9 mouse cellular contexts compared by ENCODE assay signal in genomic region chr17:42943272-42943696, GRCm38 (mm10).
DNase-seq lines count a peak whose midpoint lies in the region; ATAC-seq and TF ChIP-seq lines count a peak whose summit lies in the region.
"Had no signal": no experiment of that assay in that cellular context is flagged by ENCODE, and none has a peak within 500 bp of the region (broad histone marks: within the 10 kb centered on the region; RNA-seq: fewer than 3 reads in every experiment).

No protein-coding gene starts in this region.

- H3K9ac ChIP-seq in MEL (ENCODE audit: control insufficient read depth, low read depth, low read length, poor library complexity, severe bottlenecking), result no peak overlapping the region
- no peak overlapping the region for H3K9ac ChIP-seq in forebrain, postnatal 0 days
- no peak overlapping the region for H3K9ac ChIP-seq in neural tube, embryonic 15.5 days (replicated peaks)

- no peaks in the 10 kb centered on the region for H3K27me3 ChIP-seq in MEL (ENCODE audit: control insufficient read depth in 1 of 2, insufficient read depth in 2 of 2, low read length in 2 of 2)
- H3K27me3 ChIP-seq in forebrain, postnatal 0 days (ENCODE audit: insufficient read depth, low read length), result no peaks in the 10 kb centered on the region
- H3K27me3 ChIP-seq in hindbrain, embryonic 10.5 days (ENCODE audit: insufficient read depth, poor library complexity, severe bottlenecking), result no peaks in the 10 kb centered on the region
- H3K27me3 ChIP-seq in neural tube, embryonic 15.5 days (replicated peaks), result no peaks in the 10 kb centered on the region

- no peak for TF ChIP-seq EP300 in MEL (IDR thresholded peaks at IDR 0.05; ENCODE audit: low read depth in 1 of 2, low read length in 2 of 2)

- H3K36me3 ChIP-seq in MEL (ENCODE audit: control insufficient read depth in 1 of 2, insufficient read depth in 2 of 2, low read length in 2 of 2), result no peaks in the 10 kb centered on the region; a peak in 2 of 4 replicates
- no peaks in the 10 kb centered on the region for H3K36me3 ChIP-seq in forebrain, postnatal 0 days (ENCODE audit: insufficient read depth)
- H3K36me3 ChIP-seq in hindbrain, embryonic 10.5 days, result no peaks in the 10 kb centered on the region
- H3K36me3 ChIP-seq in neural tube, embryonic 15.5 days, result no peaks in the 10 kb centered on the region

- WGBS in forebrain, postnatal 0 days, result 7% methylated on average over 9 of the region's 9 CpGs
- WGBS in hindbrain, embryonic 10.5 days, result 17% methylated on average over 9 of the region's 9 CpGs
- WGBS in lung, adult 2 months, result 1% methylated on average over 9 of the region's 9 CpGs
- 9% methylated on average over 9 of the region's 9 CpGs for WGBS in neural tube, embryonic 15.5 days

- peak; percentile 82 for DNase-seq in MEL (ENCODE audit: low read depth, low spot score)
- peak; percentile 61 to 62 for DNase-seq in cerebellum, adult 18-20 months
- peak; percentile 91 for DNase-seq in forebrain, postnatal 0 days
- DNase-seq in hindbrain, embryonic 10.5 days (ENCODE audit: low spot score), result peak; percentile 35
- DNase-seq in layer of hippocampus, adult 9-10 months (ENCODE audit: low spot score), result peak; percentile 92
- peak; percentile 54 for DNase-seq in lung, adult 2 months
- peak; percentile 86 for DNase-seq in thymus, postnatal 0 days (ENCODE audit: low spot score)

- peak; percentile 74 for TF ChIP-seq RAD21 in MEL (IDR thresholded peaks at IDR 0.05; ENCODE audit: low read depth, low read length)

- H3K4me1 ChIP-seq in MEL (ENCODE audit: control insufficient read depth in 1 of 2, insufficient read depth in 2 of 2, low read length in 2 of 2), result 0 out of 4 replicates have a peak, but pooled peaks cover 0 to 2% of the 10 kb centered on the region in 2 experiments
- H3K4me1 ChIP-seq in forebrain, postnatal 0 days (ENCODE audit: insufficient read depth), result no peaks in the 10 kb centered on the region
- H3K4me1 ChIP-seq in hindbrain, embryonic 10.5 days (replicated peaks), result no peaks in the 10 kb centered on the region
- H3K4me1 ChIP-seq in lung, adult 2 months (ENCODE audit: control insufficient read depth, insufficient read depth, low read length), result peaks cover 6% of the 10 kb centered on the region
- H3K4me1 ChIP-seq in neural tube, embryonic 15.5 days, result no peaks in the 10 kb centered on the region

- TF ChIP-seq POLR2A in MEL (IDR thresholded peaks at IDR 0.05; ENCODE audit: control insufficient read depth in 1 of 2, insufficient read depth in 1 of 2, low read depth in 1 of 2, low read length in 2 of 2, poor library complexity in 1 of 2), result no peak
- TF ChIP-seq POLR2A in lung, adult 2 months (IDR thresholded peaks at IDR 0.05; ENCODE audit: borderline replicate concordance, extremely low read depth, low read depth, low read length), result no peak

- no peak overlapping the region for H3K27ac ChIP-seq in MEL (ENCODE audit: control insufficient read depth, low read depth, low read length)
- H3K27ac ChIP-seq in forebrain, postnatal 0 days (ENCODE audit: low read depth, low read length), result no peak overlapping the region
- H3K27ac ChIP-seq in hindbrain, embryonic 10.5 days, result no peak overlapping the region
- H3K27ac ChIP-seq in neural tube, embryonic 15.5 days (replicated peaks), result no peak overlapping the region
- H3K27ac ChIP-seq: macrophage had no signal

- ATAC-seq in forebrain, postnatal 0 days, result peak; percentile 89
- peak; percentile 85; the same call in 1 of the 2 replicates for ATAC-seq in neural tube, embryonic 15.5 days (ENCODE audit: low FRiP score)

- no peaks in the 10 kb centered on the region for H3K9me3 ChIP-seq in MEL (replicated peaks; ENCODE audit: insufficient read depth, low read length)
- H3K9me3 ChIP-seq in forebrain, postnatal 0 days (ENCODE audit: low read length), result no peaks in the 10 kb centered on the region
- no peaks in the 10 kb centered on the region for H3K9me3 ChIP-seq in hindbrain, embryonic 10.5 days
- no peaks in the 10 kb centered on the region for H3K9me3 ChIP-seq in neural tube, embryonic 15.5 days (replicated peaks)

- H3K4me3 ChIP-seq in MEL (ENCODE audit: control insufficient read depth in 1 of 2, insufficient read depth in 1 of 2, low read depth in 2 of 2, low read length in 2 of 2), result no peak overlapping the region
- H3K4me3 ChIP-seq in forebrain, postnatal 0 days (ENCODE audit: low read depth, low read length), result no peak overlapping the region
- no peak overlapping the region for H3K4me3 ChIP-seq in hindbrain, embryonic 10.5 days
- no peak overlapping the region for H3K4me3 ChIP-seq in lung, adult 2 months (replicated peaks; ENCODE audit: extremely low read depth, low read depth, low read length)
- H3K4me3 ChIP-seq in neural tube, embryonic 15.5 days (replicated peaks), result no peak overlapping the region

- peak; percentile 37 to 80 (median 72) for TF ChIP-seq CTCF in MEL (IDR thresholded peaks at IDR 0.05 in 2 of 3, conservative IDR thresholded peaks at IDR 0.05 in 1 of 3; ENCODE audit: control insufficient read depth in 1 of 3, insufficient read depth in 1 of 3, low read depth in 2 of 3, low read length in 3 of 3, poor library complexity in 1 of 3, severe bottlenecking in 1 of 3)
- TF ChIP-seq CTCF in forebrain, postnatal 0 days (IDR thresholded peaks at IDR 0.05; ENCODE audit: low read depth), result peak; percentile 91
- peak; percentile 26; the same call in 1 of the 2 replicates for TF ChIP-seq CTCF in lung, adult 2 months (IDR thresholded peaks at IDR 0.05; ENCODE audit: insufficient read depth, low read length)

- peak overlapping the region; percentile 25; the same call in 1 of the 2 replicates for H3K4me2 ChIP-seq in forebrain, postnatal 0 days (ENCODE audit: low read depth)
- H3K4me2 ChIP-seq in neural tube, embryonic 15.5 days, result peak overlapping the region; percentile 41

- no peaks in the 10 kb centered on the region for H3K79me2 ChIP-seq in MEL (ENCODE audit: control insufficient read depth, insufficient read depth, low read length, poor library complexity)

TF ChIP-seq in MEL, 35 proteins besides CTCF, POLR2A, EP300 and RAD21:
- TF ChIP-seq ZC3H11A (IDR thresholded peaks at IDR 0.05; ENCODE audit: low read depth, low read length), result peak; percentile 23; the same call in 1 of the 2 replicates
- no peak for TF ChIP-seq CHD2 (IDR thresholded peaks at IDR 0.05; ENCODE audit: low read length)
- TF ChIP-seq MEF2A (IDR thresholded peaks at IDR 0.05; ENCODE audit: extremely low read depth, insufficient replicate concordance, low read depth, low read length, poor library complexity, severe bottlenecking), result no peak
- TF ChIP-seq MAFK (IDR thresholded peaks at IDR 0.05; ENCODE audit: borderline replicate concordance, low read depth, low read length), result no peak
- peak; percentile 71 for TF ChIP-seq SMC3 (IDR thresholded peaks at IDR 0.05; ENCODE audit: low read depth, low read length)

Comparison
In these comparisons a context has a peak if more than half of its experiments do, and no peak if none do; other contexts are left out.
1. DNase-seq: peak in every context shown above with its lines; median percentile 92 in layer of hippocampus, adult 9-10 months; 91 in forebrain, postnatal 0 days; 86 in thymus, postnatal 0 days; 82 in MEL; 62 in cerebellum, adult 18-20 months; 54 in lung, adult 2 months; 35 in hindbrain, embryonic 10.5 days.
2. CTCF ChIP-seq: peak in every context shown above with its lines; median percentile 91 in forebrain, postnatal 0 days; 72 in MEL; 26 in lung, adult 2 months.